Mouse (Mus musculus) spleen, postnatal 10 days (tissue): ENCODE measurements around the gene Ifna12.
"Not testable (repeated sequence)": the region's sequence is repeated elsewhere in the genome, so short reads cannot be mapped to it uniquely, and the experiment has no call there.

ENCODE experiments used
- DNase-seq, 2 experiments: peaks; one replicate each; pipeline ENCODE4 v3.0.0; 2021 to 2022; ENCODE audit warnings: low spot score in 2 of 2

The Ifna12 gene

GRCm38 (mm10) chr4:88603276-88603675 is at the start of gene Ifna12:
Gene Ifna12 (minus strand): TSS chr4:88603376.
- no peak for DNase-seq

DNA sequence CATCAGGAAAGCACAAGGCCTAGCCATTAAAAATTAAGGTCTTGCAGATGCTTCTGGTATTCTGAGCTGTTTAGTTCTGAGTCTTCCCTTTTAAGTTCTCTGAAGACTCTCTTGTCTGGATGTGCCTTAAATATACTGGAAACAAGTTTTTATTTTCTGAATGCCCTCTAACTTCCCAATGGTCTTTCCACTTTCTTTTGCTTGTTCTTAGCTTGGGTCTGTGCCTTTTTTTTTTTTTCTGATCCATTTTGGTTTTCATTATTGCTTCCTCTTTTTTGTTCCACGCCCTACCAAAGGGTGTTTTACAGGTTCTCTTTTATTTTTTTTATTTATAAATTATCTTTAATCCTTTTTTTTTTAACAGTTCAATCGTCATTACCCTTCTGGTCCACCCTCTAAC is 41.2 kb upstream of the Ifna12 start, which contains the start of gene Ifna13:
TSS of gene Ifna13 (minus strand) at position 101 of the 400 bp plus-strand sequence.
- DNase-seq = no peak

DNA sequence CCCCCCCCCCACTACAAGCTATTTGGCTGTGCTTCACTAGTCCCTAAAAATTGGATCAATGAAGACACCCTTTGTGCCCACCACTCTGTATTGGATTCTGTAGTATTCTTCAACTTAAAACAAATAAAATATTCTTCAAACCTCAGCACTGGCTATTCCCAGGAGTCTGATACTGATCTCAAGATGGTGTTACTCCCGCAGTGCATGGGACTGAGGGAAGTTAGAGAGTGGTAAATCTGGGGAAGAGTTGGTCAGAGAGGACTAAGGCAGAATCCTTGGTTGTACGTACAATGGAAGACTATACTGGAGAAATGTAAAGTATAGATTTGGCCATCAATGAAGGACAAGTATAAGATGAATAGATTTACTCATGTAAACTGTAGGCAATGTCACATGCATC is 39.4 kb upstream of the Ifna12 start:
- no peak for DNase-seq

DNA sequence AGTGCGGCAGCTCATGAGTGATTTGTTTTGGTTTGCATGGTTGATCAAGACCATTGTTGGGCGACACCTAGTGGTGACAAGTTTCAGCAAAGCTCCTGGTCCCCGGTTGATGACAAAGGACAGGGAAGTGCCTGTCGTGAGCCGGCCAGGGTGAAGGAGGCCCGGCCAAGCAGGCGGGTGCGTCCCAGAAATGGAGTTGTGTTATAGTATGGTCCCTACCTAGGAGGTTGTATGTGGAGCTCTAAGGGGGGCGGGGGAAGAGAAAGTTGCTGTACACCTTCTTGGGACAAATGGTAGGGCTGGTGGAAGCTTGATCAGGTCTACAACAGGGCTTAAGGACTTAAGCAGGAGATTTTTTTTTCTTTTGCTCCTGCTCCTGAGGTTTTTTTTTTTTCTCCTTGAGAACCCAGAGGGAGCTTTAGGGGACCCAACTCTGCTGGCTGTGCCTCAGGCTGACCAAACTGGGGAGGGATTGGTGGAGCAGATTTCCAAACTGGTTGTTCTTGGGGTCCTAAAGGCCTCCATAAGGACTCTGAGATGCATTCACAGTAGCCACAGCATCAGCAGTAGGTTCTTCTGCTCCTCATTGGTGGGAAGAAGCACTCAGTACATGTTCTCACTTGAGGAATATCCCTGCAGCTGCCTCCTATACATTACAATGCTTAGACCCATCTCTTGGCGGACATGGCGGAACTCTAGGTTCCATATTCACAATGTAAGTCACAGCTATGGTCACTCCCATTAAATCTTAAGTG is 38.1 kb upstream of the Ifna12 start:
- DNase-seq = peak; percentile 95 to 100

GRCm38 (mm10) chr4:88640704-88641076 is 37.5 kb upstream of the Ifna12 start:
- DNase-seq = no peak

DNA sequence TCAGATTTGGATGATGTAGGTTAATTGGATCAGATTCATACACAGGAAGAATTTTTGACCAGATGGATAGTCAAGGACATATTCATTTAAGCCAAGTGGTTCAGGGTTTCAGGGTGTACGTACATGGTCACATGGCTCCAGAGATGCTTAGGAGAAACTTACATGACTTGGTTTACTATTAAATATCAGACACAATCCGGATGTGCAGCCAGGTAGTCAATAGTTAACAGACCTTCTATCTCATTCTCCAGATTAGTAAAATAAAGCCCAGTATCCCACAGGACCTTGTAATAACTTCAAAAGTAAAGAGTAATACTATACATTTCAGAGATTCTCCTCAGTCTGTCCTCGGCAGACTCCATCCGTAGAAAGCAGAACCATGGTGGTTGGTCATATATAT is 31.1 kb upstream of the Ifna12 start, which contains the start of gene C87499:
TSS of gene C87499 (minus strand) at position 101 of the 400 bp plus-strand sequence.
- no peak for DNase-seq

- no peak for DNase-seq
Observed at GRCm38 (mm10) chr4:88592285-88592684, 10.9 kb downstream of the Ifna12 start, which contains the start of gene Ifna9. Gene Ifna9 (minus strand): TSS chr4:88592385.

DNA sequence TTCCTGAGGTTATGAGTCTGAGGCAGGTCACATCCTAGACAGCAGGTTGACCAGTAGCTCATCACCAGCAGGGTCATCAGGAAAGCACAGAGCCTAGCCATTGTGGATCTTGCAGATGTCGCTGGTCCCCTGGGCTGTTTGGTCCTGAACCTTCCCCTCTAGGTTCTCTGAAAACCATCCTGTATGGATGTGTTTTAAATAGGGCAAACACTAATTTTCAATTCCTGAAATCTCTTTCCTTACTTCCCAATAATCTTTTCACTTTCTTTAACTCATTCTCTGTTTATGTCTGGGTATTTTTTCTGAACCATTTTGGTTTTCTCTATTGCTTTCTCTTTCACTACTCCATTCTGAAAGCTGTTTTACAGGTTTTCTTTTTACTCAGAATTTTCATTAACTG is 31.5 kb downstream of the Ifna12 start, which contains the start of gene Ifna14:
TSS of gene Ifna14 (minus strand) at position 101 of the 400 bp plus-strand sequence.
- DNase-seq = no peak

- no peak for DNase-seq
Observed at GRCm38 (mm10) chr4:88561791-88562190, 41.4 kb downstream of the Ifna12 start.

DNA sequence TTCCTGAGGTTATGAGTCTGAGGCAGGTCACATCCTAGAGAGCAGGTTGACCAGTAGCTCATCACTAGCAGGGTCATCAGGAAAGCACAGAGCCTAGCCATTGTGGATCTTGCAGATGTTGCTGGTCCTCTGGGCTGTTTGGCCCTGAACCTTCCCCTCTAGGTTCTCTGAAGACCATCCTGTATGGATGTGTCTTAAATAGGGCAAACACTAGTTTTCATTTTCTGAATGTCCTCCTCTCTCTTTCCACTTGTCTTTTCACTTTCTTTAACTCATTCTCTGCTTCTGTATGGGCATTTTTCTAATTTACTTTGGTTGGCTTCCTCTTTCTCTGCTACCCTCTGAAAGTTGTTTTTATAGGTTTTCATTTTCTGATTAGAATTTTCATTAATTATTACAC is 45.0 kb downstream of the Ifna12 start, which contains the start of gene Ifna15:
TSS of gene Ifna15 (minus strand) at position 101 of the 400 bp plus-strand sequence.
- not testable (repeated sequence) for DNase-seq
